Mouse (Mus musculus) testis, postnatal 10 days (tissue): ENCODE data around the gene 4930550C14Rik.
A peak's percentile ranks its signal among the peaks of the same experiment; 100 is the strongest.

Experiments used
- DNase-seq: peaks from one replicate; pipeline ENCODE4 v3.0.0; 2021; ENCODE audit warnings: low spot score

Gene 4930550C14Rik

GRCm38 (mm10) chr9:53402291-53402711 is at the start of gene 4930550C14Rik:
TSS of gene 4930550C14Rik (plus strand) at chr9:53402325.
- peak; percentile 72 for DNase-seq

GRCm38 (mm10) chr9:53353161-53353560 is 49.0 kb upstream of the 4930550C14Rik start:
- no peak for DNase-seq

DNA sequence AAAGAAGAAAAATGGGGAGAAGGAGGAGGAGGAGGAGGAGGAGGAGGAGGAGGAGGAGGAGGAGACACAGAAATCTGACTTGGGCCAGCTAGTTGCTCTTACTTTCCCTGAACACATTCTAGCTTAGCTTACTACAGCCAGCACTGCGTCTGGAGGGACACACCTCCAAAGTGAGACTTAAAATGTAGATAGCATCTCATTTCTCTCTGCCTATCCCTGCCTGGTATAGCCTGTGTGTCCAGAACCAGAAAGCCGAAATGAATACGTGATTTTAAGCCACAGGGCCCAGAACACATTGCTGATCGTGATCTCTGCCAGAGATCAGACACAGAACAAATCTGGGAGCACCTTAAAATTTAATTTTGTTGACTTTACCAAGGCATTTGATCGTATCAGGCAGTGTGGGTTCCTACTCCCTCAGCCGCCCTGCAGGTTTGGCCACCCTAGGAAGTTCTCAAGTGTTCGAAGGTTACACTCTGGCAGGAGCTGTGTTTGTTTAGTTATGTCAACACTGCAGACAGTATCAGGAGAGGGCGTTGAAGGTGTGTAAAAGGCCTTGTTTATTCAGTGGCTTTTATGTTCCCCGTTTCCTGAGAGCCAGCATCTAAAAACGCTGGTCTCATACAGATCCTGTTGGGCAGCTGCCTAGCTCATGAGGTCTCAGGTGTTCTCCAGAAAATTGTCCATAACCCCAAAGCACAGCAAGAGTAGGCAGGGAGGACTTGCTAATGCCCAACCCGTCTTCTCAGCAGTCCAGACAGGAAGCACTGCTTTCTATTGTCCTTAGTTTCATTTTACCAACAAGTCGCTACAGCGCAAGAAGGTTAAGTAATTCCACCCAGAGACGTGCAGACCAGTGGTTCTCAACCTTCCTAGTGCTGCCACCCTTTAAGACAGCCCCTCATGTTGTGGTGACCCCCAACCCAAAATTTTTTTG is 45.6 kb upstream of the 4930550C14Rik start:
- no peak for DNase-seq

DNA sequence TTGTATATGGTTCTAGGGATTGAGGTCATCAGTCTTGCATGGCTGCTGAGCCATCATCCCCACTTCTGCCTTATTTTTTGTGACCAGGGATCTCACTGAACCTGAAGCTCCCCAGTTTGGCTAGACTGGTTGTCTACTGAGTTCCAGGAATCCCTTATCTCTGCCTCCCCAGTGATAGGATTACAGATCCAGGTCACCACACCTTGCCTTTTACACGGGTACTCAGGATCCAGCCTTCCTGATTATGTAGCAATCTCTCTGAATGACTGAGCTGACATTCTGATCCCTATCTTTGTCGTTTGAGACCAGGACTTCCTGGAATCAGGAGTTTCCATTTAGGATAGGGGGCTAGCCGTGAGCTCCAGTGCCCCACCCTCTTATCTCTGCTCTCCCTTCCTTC is 30.8 kb upstream of the 4930550C14Rik start:
- no peak for DNase-seq

- DNase-seq: no peak
These were observed 26.2 kb upstream of the 4930550C14Rik start for GRCm38 (mm10) chr9:53375907-53376306.

- peak; percentile 52 for DNase-seq
These were observed 25.3 kb upstream of the 4930550C14Rik start for GRCm38 (mm10) chr9:53376820-53377219.

GRCm38 (mm10) chr9:53377597-53377996 is 24.5 kb upstream of the 4930550C14Rik start:
- no peak for DNase-seq

GRCm38 (mm10) chr9:53378171-53378570 is 24.0 kb upstream of the 4930550C14Rik start:
- DNase-seq: no peak

- no peak for DNase-seq
These were observed 21.5 kb upstream of the 4930550C14Rik start for GRCm38 (mm10) chr9:53380595-53380994.

GRCm38 (mm10) chr9:53381113-53381615 is 21.0 kb upstream of the 4930550C14Rik start:
- no peak for DNase-seq

- DNase-seq: peak; percentile 82
These were observed 17.9 kb upstream of the 4930550C14Rik start, which contains the start of gene Kdelc2 for GRCm38 (mm10) chr9:53383951-53384866. TSS of gene Kdelc2 (plus strand) at chr9:53384025.

GRCm38 (mm10) chr9:53384873-53385272 is 17.3 kb upstream of the 4930550C14Rik start:
- no peak for DNase-seq

GRCm38 (mm10) chr9:53387431-53387830 is 14.7 kb upstream of the 4930550C14Rik start:
- DNase-seq: no peak

GRCm38 (mm10) chr9:53389109-53389508 is 13.0 kb upstream of the 4930550C14Rik start:
- DNase-seq: no peak

GRCm38 (mm10) chr9:53390136-53390535 is 12.0 kb upstream of the 4930550C14Rik start:
- no peak for DNase-seq

- DNase-seq: no peak
These were observed 4.3 kb upstream of the 4930550C14Rik start for GRCm38 (mm10) chr9:53397685-53398387.

GRCm38 (mm10) chr9:53398388-53398700 is 3.8 kb upstream of the 4930550C14Rik start:
- peak; percentile 81 for DNase-seq

DNA sequence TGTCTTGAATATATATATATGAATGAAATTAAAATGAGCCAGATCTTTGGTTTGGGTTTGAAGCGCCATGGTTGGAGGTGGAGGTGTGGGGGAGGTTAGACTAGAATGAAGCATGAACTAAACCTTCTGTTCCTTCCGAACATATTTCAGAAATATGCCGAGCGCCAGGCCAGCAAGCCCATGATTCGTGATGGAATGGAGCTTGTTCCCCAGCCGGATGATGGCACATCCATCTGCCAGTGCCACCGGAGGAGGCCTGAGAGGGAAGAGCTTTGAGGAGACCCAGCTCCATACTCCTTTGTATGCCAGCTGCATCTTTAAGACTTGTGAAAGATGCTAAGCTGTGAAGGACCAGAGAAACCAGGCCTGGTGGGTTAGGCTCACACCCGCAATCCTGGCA is 2.6 kb upstream of the 4930550C14Rik start:
- DNase-seq: no peak

- DNase-seq: no peak
These were observed 1.4 kb upstream of the 4930550C14Rik start for GRCm38 (mm10) chr9:53400696-53401095.

DNA sequence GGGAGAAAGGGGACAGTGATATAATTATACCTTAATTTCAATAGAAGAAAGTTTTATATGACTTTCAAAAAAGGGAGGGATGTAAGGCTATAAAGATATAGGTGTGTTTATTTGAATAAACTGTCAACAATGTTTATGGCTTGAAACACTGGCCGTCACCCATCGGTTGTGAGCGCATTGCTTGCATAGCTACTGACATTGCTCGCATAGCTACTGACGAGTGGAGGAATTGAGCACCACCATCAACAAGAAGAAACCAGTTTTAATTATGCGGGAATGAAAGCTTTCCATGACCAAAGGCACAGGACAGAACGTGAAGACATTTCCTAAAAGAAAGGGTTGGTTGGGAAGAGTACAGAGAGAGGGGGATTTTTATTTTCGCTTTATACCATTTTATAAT is 979 bp upstream of the 4930550C14Rik start:
- DNase-seq: no peak

- DNase-seq: no peak
These were observed 866 bp downstream of the 4930550C14Rik start for GRCm38 (mm10) chr9:53402991-53403390.
